In genomic region chr11:51059151-51059571, GRCm38 (mm10) we compare ENCODE assay signal across 8 mouse cellular contexts. TPM values are rescaled to one million over a fixed set of nuclear protein-coding genes. Genes with fewer than 3 reads are reported as not detected.
A peak's percentile ranks its signal among the peaks of the same experiment; 100 is the strongest.
DNase-seq lines count a peak whose midpoint lies in the region; ATAC-seq lines count a peak whose summit lies in the region.

Zfp354a (plus strand) TSS chr11:51059257.

- under 1% methylated on average over 32 of the region's 32 CpGs for WGBS in hindbrain, embryonic 13.5 days
- under 1% methylated on average over 29 of the region's 32 CpGs for WGBS in lung, embryonic 16.5 days

- peaks cover 18% of the 10 kb centered on the region for H3K4me1 ChIP-seq in hindbrain, embryonic 13.5 days (replicated peaks)
- H3K4me1 ChIP-seq in lung, embryonic 16.5 days (replicated peaks; ENCODE audit: control insufficient read depth, insufficient read depth, low read length), result peaks cover 6% of the 10 kb centered on the region; the same call in 1 of the 2 replicates

- peak; percentile 66 for DNase-seq in adrenal gland, adult 18-20 months (ENCODE audit: low spot score in 2 of 2)
- peak; percentile 83 to 90 for DNase-seq in cerebellum, postnatal 25 days
- DNase-seq in frontal cortex, postnatal 36 days (ENCODE audit: low spot score in 2 of 2), result peak; percentile 64 to 74
- DNase-seq in layer of hippocampus, postnatal 14 days (ENCODE audit: low spot score in 2 of 2), result peak; percentile 69 to 81
- DNase-seq in retina, postnatal 7 days (ENCODE audit: low read depth, low spot score), result peak; percentile 86
- no peak for DNase-seq in spleen, postnatal 14 days (ENCODE audit: low spot score in 2 of 2)

- peak within 1 kb of the TSS; percentile 77 for H3K4me2 ChIP-seq in hindbrain, embryonic 13.5 days
- peak within 1 kb of the TSS; percentile 60 for H3K4me2 ChIP-seq in lung, embryonic 16.5 days (ENCODE audit: low read depth, low read length)

- peaks cover 31% of the 10 kb centered on the region for H3K36me3 ChIP-seq in hindbrain, embryonic 13.5 days
- peaks cover 5% of the 10 kb centered on the region; the same call in 1 of the 2 replicates for H3K36me3 ChIP-seq in lung, embryonic 16.5 days (ENCODE audit: control insufficient read depth, insufficient read depth, low read length)

- 0 out of 2 replicates have a peak within 1 kb of the TSS, but pooled peaks have one; percentile 46 for H3K27ac ChIP-seq in hindbrain, embryonic 13.5 days
- peak within 1 kb of the TSS; percentile 43; the same call in 1 of the 2 replicates for H3K27ac ChIP-seq in lung, embryonic 16.5 days (ENCODE audit: low read length)

- peak within 1 kb of the TSS; percentile 75 for H3K4me3 ChIP-seq in hindbrain, embryonic 13.5 days
- peak within 1 kb of the TSS; percentile 74 for H3K4me3 ChIP-seq in lung, embryonic 16.5 days (ENCODE audit: low read length)

- ATAC-seq in hindbrain, embryonic 13.5 days (ENCODE audit: low FRiP score), result peak; percentile 93
- peak; percentile 95 for ATAC-seq in lung, embryonic 16.5 days (ENCODE audit: low read depth)

- H3K9me3 ChIP-seq in hindbrain, embryonic 13.5 days, result no peaks in the 10 kb centered on the region
- no peaks in the 10 kb centered on the region for H3K9me3 ChIP-seq in lung, embryonic 16.5 days (ENCODE audit: control insufficient read depth, low read length)

- H3K9ac ChIP-seq in hindbrain, embryonic 13.5 days, result peak within 1 kb of the TSS; percentile 82
- H3K9ac ChIP-seq in lung, embryonic 16.5 days (ENCODE audit: low read length), result peak within 1 kb of the TSS; percentile 87

- no peaks in the 10 kb centered on the region for H3K27me3 ChIP-seq in hindbrain, embryonic 13.5 days
- H3K27me3 ChIP-seq in lung, embryonic 16.5 days (ENCODE audit: control insufficient read depth, insufficient read depth, low read depth, low read length), result no peaks in the 10 kb centered on the region

RNA-seq across cellular contexts. Expression of gene Zfp354a, which starts in this region (rescaled TPM):
- 1 to 10 TPM; 5.6 to 9.8 TPM for total RNA-seq in adrenal gland, adult 18-20 months (2021)
- polyA plus RNA-seq in hindbrain, embryonic 13.5 days (2015; fragmentation: Nextera tagmentation; extraction: Ambion mirVana), result 11.2 and 13.0 TPM in 2 replicates
- 1 to 10 TPM; 7.7 to 9.6 TPM for total RNA-seq in layer of hippocampus, postnatal 14 days (2021)
- 8.7 and 9.5 TPM in 2 replicates for polyA plus RNA-seq in lung, embryonic 16.5 days (2015; fragmentation: Nextera tagmentation; extraction: Ambion mirVana)

Comparison
In these comparisons a context has a peak if more than half of its experiments do, and no peak if none do; other contexts are left out.
1. DNase-seq: peak in adrenal gland, adult 18-20 months (2 of 2), cerebellum, postnatal 25 days (2 of 2), frontal cortex, postnatal 36 days (2 of 2), layer of hippocampus, postnatal 14 days (2 of 2) and retina, postnatal 7 days (single experiment); none in spleen, postnatal 14 days (0 of 2).